Mouse (Mus musculus) spleen, adult 12 weeks (tissue): ENCODE measurements around the gene Tmem120b.

ENCODE experiments used
- DNase-seq: peaks from one replicate; pipeline ENCODE4 v3.0.0; 2022; ENCODE audit warnings: low spot score

The Tmem120b gene

DNA sequence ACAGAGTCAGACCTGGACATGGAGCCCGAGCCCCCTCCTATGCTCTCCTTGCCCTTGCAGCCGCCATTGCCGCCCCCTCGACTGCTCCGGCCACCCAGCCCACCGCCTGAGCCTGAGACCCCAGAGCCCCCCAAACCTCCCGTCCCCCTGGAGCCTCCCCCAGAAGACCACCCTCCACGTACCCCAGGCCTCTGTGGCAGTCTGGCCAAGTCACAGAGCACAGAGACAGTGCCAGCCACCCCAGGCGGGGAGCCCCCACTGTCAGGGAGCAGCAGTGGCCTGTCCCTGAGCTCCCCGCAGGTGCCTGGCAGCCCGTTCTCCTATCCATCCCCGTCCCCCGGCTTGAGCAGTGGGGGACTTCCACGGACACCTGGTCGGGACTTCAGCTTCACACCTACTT is 91.7 kb downstream of the Tmem120b start:
- DNase-seq = no peak

DNA sequence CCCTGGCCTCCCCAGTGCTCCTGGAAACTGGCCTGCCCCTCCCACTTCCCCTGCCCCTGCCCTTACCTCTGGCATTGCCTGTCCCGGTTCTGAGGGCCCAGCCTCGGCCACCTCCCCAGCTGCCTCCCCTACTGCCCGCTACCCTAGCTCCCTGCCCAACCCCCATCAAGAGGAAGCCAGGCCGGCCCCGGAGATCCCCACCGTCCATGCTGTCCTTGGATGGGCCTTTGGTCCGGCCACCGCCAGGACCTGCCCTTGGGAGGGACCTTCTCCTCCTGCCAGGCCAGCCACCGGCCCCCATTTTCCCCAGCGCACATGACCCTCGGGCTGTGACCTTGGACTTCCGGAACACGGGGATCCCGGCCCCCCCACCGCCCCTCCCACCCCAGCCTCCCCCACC is 92.1 kb downstream of the Tmem120b start:
- DNase-seq = no peak

DNA sequence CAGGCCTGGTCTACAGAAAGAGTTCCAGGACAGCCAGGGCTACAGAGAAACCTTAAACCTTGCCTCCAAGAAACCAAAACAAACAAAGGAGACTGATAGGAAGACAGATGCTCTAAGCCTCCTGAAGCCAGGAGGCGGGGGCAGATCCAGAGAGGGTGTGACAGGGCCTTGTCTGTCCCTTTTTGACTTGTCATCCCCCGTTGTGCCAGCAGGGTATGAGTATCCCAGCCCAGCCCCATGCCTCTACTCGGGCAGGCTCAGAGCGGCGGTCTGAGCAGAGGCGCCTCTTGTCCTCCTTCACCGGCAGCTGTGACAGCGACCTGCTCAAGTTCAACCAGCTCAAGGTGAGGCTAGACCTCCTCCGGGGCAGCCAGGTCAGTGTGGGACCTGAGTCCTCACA is 94.7 kb downstream of the Tmem120b start:
- DNase-seq = no peak

DNA sequence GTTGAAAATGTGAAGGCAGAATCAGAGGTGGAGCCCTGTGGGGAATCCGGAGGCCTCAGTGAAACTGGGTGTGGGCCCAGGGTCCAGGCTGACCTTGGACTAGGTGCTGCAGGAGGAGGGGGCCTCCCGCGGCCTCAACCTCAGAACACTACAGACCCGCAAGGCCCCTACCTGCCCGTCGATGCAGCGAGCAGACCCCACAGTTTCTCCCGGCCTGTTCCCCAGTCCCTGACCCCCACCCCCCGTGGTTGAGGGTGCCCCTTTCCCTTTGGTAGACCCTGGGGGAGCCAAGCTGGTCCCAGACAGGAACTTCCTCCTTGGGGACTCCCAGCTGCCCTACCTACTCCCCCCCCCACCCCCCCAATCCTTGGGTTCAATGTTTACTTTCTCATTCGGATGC is 98.2 kb downstream of the Tmem120b start:
- DNase-seq = no peak
